Mouse (Mus musculus) hindbrain, embryonic 14.5 days (tissue): ENCODE data around the gene Gdap1l1. TPM values are rescaled to one million over a fixed set of nuclear protein-coding genes. Genes with fewer than 3 reads are reported as not detected.

ENCODE experiments used
- polyA plus RNA-seq: library from polyadenylated mRNA; unstranded; fragments of >200 nt; fragmentation: Nextera tagmentation; extraction: Ambion mirVana; gene quantifications from 2 replicates; pipeline ENCODE4 v1.2.1, GENCODE M21; 2014

Gene Gdap1l1
- polyA plus RNA-seq, 1 experiment from 2014 or later, result 121 TPM

Other genes with a start within 250 kb of the Gdap1l1 start
- gene Tox2, start 235.4 kb upstream of the Gdap1l1 start, polyA plus RNA-seq, result 28.7 and 31.4 TPM in 2 replicates
- gene Jph2, start 40.5 kb upstream of the Gdap1l1 start, polyA plus RNA-seq, result 0.27 and 0.37 TPM in 2 replicates
- 74.8 and 78.9 TPM in 2 replicates for gene Oser1, start 13.8 kb upstream of the Gdap1l1 start, polyA plus RNA-seq
- 16.3 and 18.7 TPM in 2 replicates for gene Fitm2, start 34.2 kb downstream of the Gdap1l1 start, polyA plus RNA-seq
- 0.26 and 0.29 TPM in 2 replicates for gene R3hdml, start 53.8 kb downstream of the Gdap1l1 start, polyA plus RNA-seq
- not detected in 2 replicates for gene Hnf4a, start 68.3 kb downstream of the Gdap1l1 start, polyA plus RNA-seq
- 51.6 and 53.5 TPM in 2 replicates for gene Ttpal, start 163.8 kb downstream of the Gdap1l1 start, polyA plus RNA-seq
- gene Serinc3, start 206.7 kb downstream of the Gdap1l1 start, polyA plus RNA-seq, result 42.1 and 45.1 TPM in 2 replicates
- 107 and 117 TPM in 2 replicates for gene Pkig, start 219.9 kb downstream of the Gdap1l1 start, polyA plus RNA-seq